Mouse (Mus musculus) granulocyte monocyte progenitor cell, adult 5-6 weeks (primary cell): ENCODE measurements at regions not wholly inside any gene's neighbourhood (a gene's known extent, or its start where the extent isn't known, plus 50 kb on each side); places are given as distances from the start of the nearest gene placed in this dataset.

Source experiments
- ATAC-seq: replicated peaks from 2 replicates; pipeline ENCODE4 v1.8.0; 2016; ENCODE audit warnings: mild to moderate bottlenecking, moderate TSS enrichment, inconsistent platforms; ENCODE audit not compliant: poor library complexity, severe bottlenecking

DNA sequence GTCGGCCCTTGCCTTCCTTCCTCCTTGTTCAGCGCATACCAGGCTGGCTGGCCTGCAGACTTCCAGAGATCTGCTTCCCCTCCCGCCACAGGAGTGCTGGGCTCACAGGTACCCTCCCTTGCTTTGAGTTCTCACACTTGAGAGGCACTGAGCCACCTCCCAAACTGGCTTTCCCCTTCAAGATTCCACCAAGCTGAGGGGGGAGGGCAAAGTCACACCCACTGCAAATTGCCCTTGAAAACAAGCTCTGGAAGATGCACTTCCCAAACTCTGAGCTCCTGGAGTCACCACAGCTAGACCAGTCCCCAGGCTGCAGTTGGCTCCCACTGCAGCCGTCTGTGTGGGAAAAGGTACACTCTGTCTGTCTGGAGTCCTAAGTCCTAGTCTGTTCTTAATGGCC lies 142.1 kb upstream of the Slc22a12 start:
- ATAC-seq, result no peak

GRCm38 (mm10) chr19:6679392-6680307 lies 136.8 kb upstream of the Slc22a12 start:
- peak; percentile 69 for ATAC-seq

DNA sequence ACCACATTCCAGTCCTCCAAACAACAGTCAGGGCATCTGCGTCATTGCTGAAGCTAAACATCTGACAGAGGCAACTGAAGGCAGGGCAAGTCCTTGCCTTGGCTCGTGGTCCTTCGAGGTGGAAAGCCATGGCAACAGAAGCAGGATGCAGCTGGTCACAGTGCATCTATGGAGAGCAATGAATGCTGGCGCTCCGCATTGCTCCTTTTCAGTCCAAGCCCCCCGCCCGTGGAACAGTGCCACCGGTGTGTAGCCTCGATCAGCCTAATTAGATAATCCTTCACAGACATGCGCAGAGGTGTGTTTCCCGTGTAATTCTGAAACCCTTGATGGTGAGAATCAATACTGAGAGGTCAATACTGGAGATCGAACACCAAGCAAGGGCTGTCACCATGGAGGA lies 134.7 kb upstream of the Slc22a12 start:
- ATAC-seq, result no peak

- no peak for ATAC-seq
Observed at GRCm38 (mm10) chr19:6675586-6675985, 132.8 kb upstream of the Slc22a12 start.

GRCm38 (mm10) chr19:6671696-6672095 lies 128.9 kb upstream of the Slc22a12 start:
- ATAC-seq, result no peak

GRCm38 (mm10) chr19:6669881-6670280 lies 127.0 kb upstream of the Slc22a12 start:
- ATAC-seq, result no peak

DNA sequence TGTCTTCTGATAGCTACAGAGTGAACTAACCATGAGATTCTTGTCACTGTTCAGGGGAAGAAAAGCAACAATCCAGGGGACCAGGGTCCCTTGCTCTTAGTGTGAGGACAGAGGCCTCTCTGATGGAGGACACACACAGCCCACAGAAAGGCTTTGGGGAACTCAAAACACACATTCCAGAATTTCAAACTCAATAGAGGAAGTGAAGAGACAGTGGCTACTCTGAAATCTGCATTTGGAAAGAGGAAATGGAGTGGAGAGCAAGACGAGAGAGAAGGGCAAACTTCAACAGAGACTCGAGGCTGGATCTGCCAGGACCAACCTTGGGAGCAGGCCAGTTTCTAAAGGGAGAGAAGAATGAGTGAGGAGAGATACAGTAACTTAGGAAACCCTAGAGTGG lies 125.7 kb upstream of the Slc22a12 start:
- peak; percentile 58 for ATAC-seq

GRCm38 (mm10) chr19:6666187-6666722 lies 123.4 kb upstream of the Slc22a12 start:
- no peak for ATAC-seq

- ATAC-seq, result peak; percentile 29
Observed at GRCm38 (mm10) chr19:6665264-6666054, 122.6 kb upstream of the Slc22a12 start.

GRCm38 (mm10) chr19:6664311-6664952 lies 121.6 kb upstream of the Slc22a12 start:
- ATAC-seq, result peak; percentile 69

GRCm38 (mm10) chr19:6663391-6663790 lies 120.6 kb upstream of the Slc22a12 start:
- ATAC-seq, result peak; percentile 47

DNA sequence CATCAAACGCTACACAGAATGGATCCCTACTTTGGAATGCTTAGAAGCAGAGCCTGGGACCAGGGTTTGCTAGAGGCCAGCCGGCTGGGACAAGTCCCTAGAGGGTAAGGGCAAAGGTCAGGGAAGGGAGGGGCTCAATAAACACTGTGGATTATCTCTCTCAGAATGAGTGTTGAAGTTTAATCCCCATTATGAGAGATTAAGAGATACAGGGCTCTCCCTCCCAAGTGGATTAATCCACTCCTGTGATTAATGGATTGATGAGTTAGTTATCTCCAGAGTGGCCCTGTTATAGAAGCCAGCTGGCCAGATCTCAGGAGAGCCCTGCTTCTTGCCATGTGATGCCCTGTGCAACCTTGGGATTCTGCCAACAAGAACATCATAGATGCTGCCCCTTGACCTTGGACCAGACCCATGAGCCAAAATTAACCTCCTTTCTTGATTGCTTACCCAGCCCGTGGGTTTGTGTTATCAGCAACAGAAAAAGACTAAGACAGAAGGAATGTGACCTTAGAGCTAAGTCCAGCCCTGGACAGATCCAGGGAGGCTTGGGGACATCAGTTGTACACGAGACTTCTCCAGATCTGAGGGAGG lies 119.6 kb upstream of the Slc22a12 start:
- ATAC-seq, result no peak

GRCm38 (mm10) chr19:6661508-6661871 lies 118.7 kb upstream of the Slc22a12 start:
- no peak for ATAC-seq

- no peak for ATAC-seq
Observed at GRCm38 (mm10) chr19:6660723-6661507, 118.1 kb upstream of the Slc22a12 start.

DNA sequence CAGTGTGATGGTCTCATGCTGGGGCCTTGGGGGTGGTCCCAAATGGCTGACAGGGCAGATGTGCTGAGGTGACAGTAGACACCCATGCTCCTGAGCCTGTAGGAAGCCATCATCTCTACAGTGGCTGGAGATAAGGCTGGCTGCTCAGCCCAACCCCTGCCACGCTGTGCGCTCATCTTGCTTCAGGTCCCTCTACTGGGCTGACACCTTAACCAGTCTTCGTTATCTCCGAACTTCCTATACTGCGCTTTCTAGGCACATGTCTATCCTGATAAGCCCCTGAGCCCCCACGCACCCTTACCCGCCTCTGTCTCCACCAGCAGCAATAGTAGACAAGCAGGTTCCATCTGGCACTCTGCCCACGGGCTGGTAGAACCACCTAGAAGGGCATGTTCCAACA lies 117.3 kb upstream of the Slc22a12 start:
- no peak for ATAC-seq

DNA sequence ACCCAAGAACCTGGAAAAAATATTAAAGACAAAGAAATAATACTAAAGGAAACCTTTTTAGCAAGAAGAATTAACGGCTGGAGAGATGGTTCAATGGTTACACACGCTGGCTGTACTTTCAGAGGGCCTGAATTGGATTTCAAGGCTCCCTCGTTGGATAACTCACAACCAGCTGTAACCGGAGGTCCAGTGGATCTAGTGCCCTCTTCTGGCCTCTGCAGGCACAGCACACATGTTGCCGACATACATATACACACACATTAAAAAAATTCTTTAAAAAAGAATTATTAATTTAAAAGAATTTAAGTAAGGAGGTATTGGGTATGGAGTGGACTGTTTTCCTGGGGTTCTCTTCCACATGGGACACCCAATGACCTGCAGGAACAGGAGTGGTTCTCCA lies 111.7 kb upstream of the Slc22a12 start:
- no peak for ATAC-seq

DNA sequence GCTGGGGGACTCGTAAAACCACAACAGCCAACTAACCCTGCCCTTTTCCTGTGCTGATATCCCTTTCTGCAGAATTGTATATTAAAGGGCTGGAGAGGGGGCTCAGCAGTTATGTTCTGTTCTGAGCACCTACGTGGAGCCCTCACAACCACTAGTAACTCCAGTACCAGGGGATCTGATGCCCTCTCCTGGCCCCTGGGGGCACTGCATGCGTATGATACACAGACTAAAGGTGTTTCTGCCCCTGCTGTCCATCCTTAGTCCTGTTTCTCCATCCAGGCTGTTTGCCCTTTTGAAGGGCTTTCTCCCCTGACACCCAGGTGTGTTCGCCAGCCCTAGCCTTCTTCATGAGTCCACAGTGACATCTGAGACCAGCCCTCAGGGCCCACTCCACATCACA lies 109.9 kb upstream of the Slc22a12 start:
- no peak for ATAC-seq

GRCm38 (mm10) chr19:6651192-6651591 lies 108.4 kb upstream of the Slc22a12 start:
- no peak for ATAC-seq

DNA sequence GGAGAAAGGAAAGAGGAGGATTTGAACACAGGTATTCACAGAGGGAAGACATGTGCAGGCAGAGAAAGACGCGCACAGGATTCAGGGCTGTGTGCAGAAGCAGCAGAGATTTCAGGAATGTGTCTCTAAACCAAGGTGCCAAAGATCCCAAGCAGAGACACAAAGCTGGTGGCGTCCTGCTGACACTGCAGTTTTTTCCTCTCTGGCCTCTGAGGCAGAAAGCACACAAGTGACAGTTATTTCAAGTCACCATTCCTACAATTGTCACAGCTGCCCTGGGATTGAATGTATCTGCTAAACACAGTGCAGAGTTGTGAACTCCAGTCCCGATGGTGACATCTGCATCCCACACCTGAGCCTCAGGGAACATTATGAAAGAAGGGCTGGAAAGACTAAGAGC lies 107.1 kb upstream of the Slc22a12 start:
- ATAC-seq, result no peak

- no peak for ATAC-seq
Observed at GRCm38 (mm10) chr19:6647686-6648085, 104.9 kb upstream of the Slc22a12 start.
